Mouse (Mus musculus) R1 (cell line): Measurements from ENCODE around the gene Rgs6.

Experiments
- DNase-seq: peaks from one replicate; pipeline ENCODE4 v3.0.0-alpha.2; 2018; ENCODE audit warnings: low read depth, low spot score

Gene Rgs6

DNA sequence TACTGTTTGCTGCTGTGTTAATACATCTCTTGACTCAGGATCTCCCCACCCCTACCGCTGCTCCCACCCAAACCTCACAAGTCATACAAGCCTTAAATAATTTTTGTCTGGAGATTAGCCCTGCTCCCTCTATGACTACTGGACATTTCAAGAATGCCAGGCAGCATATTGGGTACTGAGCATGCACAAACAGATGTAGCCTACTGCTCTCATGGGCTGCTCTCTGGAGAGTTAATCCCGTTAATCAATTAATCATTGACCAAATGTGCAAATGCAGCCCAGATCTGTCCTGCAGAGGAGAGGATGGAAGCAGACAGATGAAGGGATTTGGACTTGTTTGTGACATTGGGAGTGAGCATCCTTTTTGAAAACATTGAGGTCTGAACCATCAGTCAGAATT lies at the start of gene Rgs6:
TSS of gene Rgs6 (plus strand) at position 276 of the 400 bp plus-strand sequence.
- DNase-seq = no peak

DNA sequence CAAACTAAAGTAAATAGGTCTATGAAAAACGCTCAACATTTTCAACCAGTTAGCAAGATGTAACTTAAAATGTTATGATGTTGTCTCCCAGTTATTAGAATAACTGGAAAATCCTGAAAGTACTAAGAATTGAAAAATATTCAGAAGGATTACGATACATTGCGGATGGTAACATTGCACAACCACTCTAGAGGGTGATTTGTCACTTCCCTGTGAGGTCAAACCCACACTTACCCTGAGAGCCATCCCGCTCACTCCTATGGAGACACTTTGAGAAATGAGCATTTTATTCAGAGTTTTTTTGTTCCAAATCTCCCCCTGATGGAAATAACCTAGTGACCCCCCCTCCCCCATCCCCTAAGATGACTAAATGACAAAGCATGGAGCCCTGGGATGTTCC lies 41.0 kb upstream of the Rgs6 start:
- no peak for DNase-seq

DNA sequence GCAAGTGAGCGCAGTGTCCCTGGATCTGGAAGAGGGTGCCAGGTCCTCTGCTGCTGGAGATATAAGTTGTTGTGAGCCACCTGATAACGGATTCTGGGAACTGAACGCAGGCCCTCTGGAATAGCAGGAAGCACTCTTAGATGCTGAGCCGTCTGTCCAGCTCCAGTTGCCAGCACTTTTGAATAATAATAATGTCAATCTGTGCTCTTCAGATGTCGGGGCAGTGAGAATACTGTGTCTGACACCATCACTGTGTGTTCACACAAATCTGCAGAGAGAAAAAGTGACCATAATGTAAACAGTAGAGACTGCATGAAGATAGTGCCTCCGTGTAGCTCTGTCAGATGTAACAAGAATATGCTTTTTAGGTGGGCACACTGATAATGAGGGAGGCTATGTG lies 38.9 kb upstream of the Rgs6 start:
- DNase-seq = no peak

DNA sequence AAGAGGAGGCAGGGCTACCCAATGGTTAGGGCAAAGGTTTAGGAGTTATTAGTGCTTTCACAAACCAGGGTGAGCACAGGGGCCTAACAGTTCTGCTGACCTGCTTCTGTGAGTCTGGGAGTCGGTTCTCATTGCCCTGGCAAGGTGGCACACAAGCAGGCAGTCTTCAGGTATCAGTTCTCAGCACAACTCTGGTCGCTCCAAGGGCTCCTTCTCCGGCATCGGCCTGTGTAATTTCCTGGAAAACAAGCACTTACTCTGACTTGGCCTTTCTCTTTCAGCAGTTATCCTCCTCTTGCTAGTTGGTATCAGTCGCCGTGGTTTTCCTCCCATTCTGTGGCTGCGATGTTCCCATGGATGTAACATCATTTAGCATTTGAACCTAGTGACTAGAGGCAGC lies 38.0 kb upstream of the Rgs6 start:
- DNase-seq = no peak

DNA sequence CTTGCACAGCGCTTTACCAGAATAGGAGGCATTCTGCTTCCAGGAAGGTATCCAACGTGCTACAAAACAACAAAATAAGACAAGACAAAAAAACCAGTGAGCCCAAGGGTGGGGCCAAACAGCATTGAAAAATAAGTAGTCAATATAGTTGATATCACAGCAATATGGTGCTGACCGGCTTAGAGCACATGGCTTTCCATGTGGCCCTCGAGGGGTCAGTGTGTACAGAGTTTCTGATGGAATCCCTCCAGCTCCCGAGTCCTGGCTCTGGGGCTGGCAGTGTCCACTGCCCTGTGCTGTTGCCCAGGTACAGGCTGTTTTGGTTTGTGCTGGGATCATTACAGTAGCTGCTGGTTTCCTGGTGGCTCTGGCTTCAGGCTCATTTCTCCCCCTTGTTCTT lies 35.7 kb upstream of the Rgs6 start:
- DNase-seq = no peak

DNA sequence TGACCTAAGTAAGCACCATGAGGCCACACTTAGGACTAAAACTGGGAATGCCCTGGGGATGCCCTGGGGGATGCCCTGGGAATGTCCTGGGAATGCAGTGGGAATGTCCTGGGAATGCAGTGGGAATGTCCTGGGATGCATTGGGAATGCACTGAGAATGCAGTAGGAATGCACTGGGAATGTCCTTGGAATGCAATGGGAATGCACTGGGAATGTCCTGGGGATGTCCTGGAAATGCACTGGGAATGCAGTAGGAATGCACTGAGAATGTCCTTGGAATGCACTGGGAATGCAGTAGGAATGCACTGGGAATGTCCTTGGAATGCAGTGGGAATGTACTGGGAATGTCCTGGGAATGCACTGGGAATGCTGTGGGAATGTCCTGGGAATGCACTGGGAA lies 25.2 kb upstream of the Rgs6 start:
- peak; percentile 86 for DNase-seq

DNA sequence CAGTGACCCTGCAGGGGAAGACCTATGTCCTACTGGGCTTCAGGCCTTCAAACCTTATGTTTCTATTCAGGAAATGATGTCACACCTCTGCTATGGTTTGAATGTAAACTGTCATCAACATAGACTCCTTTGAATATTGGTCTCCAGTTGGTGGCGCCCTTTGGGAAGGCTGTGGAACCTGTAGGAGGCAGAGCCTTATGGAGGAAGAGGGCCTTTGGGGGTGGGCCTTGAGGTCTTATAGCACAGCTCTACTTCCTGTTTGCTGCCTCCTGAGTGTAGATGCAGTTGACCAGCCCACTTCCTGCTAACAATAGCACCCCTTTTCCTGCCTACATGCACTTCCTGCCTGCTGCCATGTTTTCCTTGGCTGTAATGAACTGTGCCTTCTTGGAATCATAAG lies 19.7 kb upstream of the Rgs6 start:
- peak; percentile 75 for DNase-seq

DNA sequence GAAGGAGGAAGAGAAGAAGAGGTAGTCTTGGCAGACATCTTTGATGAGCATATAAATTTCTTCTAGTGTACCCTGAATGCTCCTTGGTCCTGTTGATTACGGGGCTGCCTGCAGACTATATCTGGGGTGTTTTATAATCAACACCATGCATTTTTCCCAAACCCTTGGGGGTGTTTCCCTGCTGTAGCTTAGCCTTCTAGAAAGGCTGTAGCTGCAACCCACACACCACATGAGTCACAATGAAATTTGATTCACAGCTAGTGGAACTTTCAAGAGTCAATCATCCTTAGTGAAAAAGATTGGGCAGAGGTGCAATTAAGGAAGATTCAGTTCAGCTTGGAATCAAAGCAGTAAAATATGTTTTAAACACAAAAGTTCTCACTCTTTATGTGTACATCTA lies 15.4 kb upstream of the Rgs6 start:
- DNase-seq = no peak

DNA sequence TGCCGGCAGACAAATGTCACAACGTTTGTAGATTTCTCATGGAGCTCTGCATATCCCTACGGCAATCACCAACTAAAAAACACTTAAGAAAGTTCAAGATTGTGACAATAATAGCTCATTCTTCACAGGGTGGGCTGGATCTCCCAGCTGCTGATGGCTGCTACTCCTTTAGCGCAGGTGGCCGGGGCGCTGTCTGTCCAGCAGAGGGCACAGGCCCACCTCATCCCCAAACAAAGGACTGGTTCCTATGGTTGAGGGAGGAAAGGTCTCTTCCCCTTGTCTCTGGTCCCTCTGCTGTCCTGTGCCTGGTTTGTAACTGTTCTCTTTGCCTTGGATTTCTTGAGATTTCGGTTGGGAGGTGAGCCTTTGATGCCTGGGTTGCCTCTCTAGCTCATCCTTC lies 1.5 kb upstream of the Rgs6 start:
- no peak for DNase-seq

DNA sequence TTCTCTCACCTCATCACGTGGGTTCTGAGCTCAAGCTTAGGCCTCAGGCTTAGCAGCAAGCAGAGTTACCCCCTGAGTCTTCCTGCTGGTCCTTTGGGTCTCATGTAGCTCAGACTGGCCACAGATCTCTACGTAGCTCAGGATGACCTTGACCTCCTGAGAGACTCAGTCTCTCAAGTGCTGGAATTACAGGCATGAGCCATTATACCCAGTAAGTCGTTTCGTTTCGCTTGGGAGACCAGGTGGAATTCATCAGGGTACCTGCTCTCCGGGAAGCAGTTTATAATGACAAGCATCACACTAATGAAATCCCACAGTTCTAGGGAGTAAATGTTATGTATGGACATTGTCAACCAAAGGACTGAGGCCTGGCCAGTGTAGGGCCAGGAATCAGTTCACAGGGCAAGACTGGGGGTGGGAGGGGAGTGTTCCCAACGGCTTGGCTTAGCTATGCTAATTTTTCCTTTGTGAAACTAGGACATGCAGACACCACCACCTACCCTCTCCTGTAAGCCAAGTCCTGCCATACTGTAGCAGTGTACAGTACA lies 670 bp upstream of the Rgs6 start:
- DNase-seq = peak; percentile 16

DNA sequence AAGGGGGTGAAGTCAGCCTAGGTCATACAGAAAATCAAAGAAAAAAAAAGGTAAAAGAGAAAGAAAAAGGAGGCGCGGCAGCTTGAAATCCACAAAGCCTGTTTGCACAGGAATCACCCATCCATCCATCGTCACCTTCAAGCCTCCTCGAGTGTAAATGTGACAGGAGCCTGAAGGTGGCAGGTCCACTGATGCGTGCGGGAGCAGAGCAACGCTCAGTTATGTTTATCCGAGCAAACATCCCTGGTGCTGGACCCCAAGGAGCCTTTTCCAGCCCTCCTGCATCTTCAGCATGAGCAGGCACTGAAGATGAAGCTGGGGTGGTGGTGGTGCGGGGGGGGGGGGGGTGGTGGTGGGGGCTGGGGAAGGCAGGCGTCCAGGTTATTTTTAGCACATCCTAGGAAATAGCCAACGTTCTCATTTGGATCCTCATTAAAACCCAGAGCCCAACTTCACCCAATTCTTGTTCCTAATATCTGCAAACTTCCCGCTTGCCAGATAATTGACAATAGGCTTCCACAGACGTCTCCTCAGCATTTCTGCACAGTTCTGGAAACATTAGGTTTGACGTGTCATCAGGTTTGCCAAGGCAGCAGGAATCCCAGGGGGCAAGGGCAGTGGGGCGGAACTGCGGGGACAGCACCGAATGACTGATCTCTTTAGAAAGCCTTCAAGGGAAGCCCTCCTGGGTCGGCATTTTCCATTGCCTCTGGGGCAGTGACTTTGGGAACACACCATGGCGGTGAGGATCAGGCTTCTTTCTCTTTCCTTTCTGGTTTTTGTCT lies 946 bp downstream of the Rgs6 start:
- no peak for DNase-seq

DNA sequence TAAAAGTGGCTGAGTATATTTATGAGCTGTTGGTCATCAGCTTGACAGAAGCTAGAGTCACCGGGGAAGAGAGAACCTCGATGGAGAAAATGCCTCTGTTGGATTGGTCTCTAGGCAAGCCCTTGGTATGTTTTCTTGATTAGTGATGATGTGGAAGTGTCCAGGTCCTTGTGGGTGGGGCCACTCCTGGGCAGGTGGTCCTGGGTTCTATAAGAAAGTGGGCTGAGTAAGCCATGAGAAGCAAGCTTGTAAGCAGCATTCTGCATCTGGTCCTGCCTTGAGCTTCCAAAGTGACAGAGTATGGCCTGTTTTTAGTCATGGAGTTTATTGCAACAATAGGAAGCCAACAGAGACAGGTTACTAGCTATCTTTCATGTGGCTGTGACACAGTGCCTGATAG lies 10.9 kb downstream of the Rgs6 start:
- no peak for DNase-seq

DNA sequence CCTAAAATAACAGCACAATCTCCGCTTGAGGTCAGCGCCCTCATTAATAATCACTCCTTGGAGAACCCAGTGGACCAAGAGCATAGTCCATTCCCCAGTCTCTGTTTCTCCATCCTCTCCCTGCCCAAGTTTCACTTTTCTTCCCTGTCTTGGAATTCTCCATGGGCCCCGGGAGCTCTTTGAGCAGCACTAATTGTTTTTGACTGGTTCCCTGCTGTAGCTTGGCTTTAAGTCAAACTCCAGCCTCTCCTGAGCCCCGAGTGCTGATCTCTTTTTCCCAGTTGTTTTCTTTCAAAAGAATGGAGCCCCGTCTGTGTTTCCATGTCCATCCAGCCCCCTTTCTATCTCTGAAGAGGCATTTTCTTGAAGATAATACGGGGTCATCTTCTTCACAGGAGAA lies 12.3 kb downstream of the Rgs6 start:
- no peak for DNase-seq

DNA sequence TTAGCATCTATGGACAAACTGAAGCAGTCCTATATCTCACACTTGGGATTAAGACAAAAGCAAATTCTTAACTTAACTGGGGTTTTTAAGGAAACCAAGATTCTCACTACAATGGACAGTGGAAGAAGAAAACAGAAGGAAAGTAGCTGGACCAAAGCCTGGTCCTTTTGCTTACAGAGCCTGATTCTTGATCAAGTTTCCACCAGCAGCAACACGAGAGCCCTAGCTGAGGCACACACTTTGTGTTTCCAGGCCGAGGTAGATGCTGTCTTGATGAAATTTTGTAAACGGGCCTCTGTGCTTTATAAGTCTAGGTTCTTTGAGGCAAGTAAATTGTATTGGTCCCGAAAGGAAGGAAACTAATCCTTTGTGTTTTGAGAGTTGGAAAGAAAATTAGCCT lies 14.7 kb downstream of the Rgs6 start:
- no peak for DNase-seq

DNA sequence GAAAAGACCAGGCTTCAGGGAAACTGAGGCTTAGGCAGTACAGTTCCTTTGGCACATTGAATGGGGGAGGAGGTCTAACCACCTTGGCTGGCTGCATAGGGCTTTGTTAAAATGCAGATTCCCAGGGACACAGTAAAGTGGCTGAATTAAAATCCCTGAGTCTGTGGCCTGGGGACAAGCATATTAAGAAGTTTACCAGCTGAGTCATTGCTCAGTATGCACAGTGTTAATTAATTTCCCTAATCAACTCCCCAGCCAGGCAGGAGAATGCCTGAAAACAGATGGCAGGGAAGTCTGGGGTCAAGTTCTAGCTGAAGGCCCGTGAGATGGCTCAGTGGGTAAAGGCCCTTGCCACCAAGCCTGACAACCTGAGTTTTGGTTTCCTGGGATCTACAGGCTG lies 15.2 kb downstream of the Rgs6 start:
- no peak for DNase-seq

DNA sequence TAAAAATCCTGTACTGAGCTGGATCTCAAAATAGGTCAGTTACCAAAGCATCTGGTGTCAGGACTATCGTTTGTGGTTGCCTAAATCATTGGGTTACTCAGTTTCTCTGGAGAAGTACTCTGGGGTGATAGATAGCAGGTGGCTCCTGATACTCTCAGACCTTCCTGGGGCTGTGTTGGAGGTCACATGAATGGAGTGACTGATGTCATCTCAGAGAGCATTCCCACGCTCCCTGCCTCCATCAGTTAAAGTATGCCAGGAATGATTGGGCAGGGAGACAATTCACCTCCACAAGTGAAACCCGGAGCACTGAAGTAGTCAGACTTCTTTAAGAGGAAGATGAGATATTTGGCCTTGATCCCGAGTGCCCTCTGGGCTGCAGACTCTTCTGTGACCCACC lies 15.9 kb downstream of the Rgs6 start:
- DNase-seq = no peak

DNA sequence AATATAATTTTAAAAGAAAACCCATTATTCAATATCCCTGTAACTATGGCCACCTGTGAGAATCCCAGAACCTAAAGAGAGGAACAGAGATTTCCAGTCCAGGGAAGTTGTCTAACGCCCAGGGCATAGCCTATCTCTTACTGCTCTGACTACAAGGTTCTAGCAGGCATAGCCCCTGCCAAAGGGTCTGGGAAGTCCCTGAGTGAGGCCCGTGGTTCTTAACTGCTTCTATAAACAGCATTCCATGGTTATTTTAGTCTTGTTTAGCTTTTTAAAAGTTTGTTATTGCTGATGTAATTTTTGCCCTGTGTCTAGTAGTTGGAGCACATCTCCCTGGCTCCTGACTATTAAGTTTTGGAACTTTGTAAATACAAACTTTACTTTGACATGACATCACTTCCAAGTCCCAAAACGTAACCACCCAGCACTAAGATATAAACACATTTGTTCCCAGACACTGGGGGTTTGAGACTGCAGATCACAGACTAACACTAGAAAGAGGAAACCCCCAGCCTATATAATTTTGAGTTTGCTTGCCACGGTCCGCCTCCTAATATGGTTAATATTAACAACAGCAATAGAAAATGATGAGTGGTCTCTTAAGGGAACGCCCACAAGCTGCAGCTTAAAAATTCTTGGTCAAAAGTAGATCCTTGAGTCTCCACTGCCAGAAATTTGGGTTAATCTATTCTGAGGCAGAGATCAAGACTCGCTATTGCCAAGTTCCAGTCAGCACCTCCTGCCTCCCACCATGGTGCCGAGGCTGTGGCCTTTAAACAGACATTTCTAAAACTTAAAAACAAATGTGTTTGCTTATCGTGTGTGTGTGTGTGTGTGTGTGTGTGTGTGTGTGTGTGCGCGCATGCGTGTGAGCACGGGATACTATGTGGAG lies 24.9 kb downstream of the Rgs6 start:
- no peak for DNase-seq

DNA sequence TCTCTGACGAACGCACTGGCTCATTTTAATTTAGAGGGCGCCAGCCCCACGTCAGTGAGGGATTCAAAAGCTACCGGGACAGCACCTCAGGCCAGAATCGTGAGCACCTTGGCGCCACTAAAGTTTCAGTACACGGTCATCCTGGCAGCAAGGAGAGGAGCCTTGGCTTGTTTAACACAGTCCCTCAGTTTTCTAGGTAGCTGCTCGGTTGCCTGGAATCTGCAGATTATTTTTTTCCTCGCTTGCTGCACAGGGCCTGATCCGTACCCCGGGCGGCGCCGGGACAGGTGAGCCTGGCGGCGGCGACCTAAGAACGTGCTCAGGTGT lies 28.4 kb downstream of the Rgs6 start:
- DNase-seq = peak; percentile 48

DNA sequence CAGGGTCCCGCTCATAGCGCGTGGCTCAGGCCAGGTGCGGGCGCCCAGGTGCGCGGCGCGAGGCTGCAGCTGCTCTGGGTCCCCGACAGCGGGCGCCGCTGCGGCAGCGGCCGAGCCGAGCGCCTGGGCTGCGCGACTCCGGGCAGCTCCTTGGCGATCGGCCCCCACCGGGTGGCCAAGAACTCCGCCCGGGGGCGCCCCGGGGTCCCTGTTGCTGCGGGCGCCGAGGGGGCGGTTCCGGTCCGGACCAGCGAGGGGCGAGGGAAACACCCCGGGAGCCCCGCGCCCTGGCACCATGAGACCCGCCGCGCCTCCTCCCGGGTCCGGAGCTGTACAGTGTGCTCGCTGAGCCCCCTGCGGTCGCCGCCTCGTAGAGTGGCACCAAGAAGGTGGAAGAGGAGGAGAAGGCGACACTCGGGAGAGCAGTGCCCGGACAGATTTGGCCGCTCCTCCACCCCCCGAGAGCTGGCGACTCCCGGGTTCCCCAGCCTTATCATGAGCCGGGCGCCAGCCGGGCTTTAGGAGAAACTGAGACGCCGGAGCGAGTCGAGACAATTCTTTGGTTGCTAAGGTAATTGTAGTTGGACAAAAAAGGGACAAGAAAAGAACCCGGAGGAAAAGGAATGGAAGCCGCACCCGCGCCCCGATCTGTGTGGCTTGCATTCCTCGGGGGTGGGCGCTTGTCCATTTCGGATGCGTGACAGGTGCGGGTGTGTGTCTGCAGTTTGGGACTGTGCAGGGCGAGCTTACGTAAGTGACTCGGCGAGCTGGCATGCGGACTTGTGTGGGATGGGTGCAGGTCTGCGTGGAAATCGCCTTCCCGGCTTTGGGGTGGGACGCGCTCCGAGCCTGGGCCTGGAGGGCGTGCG lies 29.0 kb downstream of the Rgs6 start:
- DNase-seq = peak; percentile 75

DNA sequence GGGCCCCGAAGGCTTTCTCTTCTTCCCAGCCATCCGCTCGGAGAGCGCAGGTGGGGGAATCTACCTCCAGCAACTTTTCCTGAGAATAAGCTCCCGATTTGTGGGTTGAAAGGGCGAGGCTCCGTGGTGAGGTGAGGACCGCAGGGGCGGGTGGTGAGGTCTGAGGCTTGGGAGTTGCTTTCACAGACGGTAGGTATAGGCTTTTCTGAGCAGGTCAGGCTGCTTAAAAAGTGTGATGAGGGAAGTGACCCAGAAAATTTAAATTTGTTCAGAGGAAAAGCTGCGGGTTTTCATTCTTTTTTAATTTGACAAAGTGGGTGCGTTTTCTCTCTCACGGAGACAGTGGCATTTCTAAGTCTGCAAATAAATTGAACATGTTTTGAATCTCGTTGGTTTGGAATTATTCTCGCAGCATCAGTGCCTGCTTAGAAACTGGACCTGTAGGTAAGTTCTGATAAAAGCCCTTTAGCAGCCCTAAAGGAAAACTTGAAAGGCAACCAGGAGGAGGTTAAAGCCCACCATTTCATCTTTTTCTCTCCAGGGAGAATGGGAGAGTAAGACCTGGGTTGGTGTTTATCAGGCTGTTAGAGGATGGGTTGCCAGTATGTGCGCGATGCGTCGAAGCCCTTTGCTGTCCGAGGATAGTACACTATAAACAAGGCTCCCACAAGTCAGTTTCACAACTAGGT lies 29.7 kb downstream of the Rgs6 start:
- no peak for DNase-seq

DNA sequence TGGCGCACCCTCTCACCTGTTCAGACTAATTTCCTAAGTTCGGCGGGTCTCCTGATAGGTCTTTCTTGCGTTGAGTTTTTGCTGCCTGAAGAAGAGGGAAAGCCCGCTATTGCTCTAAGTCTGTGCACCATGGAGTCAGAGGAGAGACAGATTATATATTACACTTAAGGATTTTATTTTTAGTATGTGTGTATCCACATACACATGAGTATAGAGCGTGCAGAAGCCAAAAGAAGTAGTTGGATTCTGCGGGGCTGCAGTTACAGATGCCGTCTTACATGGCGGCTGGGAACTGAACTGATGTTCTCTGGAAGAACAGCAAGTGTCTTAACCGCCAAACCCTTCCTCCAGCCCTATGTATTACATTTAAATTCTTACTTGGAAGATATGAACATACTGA lies 52.3 kb downstream of the Rgs6 start:
- peak; percentile 51 for DNase-seq
